Mouse (Mus musculus) T-cell, adult 2 months (primary cell): ENCODE data around the gene Gsto2.
"Not testable (repeated sequence)": the region's sequence is repeated elsewhere in the genome, so short reads cannot be mapped to it uniquely, and the experiment has no call there.

Source experiments
- DNase-seq: peaks from one replicate; pipeline ENCODE4 v3.0.0; 2022; ENCODE audit warnings: low spot score

The Gsto2 gene

DNA sequence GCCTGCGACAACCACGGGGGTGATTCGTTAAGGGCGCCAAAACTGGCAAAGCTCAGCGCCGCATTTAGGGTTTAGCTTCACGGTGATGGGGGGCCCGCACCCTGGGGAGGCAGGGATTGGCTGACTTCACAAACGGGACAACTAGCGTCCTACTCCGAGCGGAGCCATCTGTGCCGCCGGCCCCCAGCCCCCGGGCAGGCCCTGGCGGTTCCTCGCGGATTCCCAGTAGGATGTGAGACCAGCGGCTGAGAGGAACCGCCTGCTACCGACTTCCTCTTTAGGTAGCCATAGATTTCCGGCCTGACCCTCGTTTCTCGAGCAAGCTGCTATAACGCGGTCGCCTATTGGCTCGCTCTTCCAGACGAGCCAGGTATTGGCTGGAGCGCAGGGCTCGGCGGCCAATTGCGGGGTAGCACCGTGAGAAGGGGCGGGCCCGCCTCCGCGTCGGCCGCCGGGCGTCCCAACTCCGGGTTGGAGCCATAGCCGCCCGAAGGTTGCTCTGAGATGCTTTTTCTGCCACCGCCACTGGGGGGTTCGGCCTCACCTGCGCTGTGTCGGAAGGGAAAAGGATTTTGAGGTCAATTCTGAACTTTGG, at the start of gene Gsto2:
Gene Gsto2, plus strand, starts transcription at position 182 of the 595 bp plus-strand sequence.
- DNase-seq: peak; percentile 96

DNA sequence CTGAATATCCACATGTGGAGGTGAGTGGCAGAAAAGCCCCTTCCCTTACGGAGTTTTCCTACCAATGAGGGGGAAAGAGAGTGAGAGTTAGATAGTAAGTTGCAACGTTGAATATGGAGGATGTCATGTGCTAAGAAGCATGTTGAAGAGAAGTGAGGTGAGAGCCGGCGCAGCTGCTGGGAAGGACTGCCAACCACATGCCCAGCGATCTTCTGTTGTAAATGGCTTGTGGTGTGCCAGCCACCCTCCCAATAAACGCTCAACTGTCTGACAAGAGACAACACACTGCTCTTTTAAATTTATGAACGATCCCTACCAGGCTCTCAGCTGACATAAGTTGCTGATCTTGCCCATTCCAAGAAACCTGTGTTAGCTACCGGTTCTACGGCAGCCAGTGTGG, 47.6 kb upstream of the Gsto2 start:
- no peak for DNase-seq

DNA sequence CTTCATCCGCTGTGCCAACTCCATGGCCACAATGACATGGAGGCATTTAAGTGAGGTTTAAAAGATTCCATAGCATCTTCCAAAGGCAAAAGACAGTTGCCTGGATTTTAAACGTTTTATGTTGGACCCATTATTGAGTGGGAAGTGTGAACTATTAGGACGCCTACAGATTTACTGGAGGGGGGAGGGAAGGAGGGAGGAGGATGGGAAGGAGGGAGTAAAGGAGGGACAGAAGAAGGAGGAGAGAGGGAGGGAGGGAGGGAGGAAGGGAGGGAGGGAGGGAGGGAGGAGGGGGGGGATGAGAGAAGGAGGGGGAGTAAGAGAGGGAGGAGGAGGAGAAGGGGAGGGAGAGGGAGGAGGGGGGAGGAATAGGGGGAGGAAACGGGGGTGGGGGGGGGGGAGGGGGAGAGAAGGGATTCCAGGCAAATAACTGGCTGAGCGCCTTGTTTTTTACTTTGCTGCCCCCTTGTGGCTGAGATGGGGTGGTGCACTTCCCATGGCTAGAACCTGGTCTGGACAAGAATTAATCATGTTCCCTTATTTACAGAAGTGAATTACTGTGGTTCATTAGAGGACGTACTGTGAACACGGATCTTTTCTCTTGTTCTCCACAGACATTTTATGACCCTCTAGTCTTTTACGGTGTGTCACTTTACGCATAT, 44.4 kb upstream of the Gsto2 start:
- DNase-seq: peak; percentile 48

DNA sequence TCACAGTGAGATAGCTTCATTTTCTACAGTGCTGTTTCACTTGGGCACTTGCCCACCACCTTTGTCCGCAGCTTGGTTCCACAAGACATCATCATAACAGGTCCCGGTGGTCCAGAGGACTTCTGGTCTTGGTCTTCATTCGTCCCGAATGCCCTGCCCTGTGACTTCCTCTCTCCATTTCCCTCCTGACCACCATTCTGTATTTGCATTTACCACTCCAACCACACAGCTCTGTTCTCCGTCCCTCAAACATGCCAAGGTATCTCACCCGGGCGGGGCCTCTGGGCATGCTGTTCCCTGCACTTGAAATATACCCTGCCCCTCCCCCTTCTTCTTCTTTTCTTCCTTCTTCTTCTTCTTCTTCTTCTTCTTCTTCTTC, 43.9 kb upstream of the Gsto2 start:
- no peak for DNase-seq

DNA sequence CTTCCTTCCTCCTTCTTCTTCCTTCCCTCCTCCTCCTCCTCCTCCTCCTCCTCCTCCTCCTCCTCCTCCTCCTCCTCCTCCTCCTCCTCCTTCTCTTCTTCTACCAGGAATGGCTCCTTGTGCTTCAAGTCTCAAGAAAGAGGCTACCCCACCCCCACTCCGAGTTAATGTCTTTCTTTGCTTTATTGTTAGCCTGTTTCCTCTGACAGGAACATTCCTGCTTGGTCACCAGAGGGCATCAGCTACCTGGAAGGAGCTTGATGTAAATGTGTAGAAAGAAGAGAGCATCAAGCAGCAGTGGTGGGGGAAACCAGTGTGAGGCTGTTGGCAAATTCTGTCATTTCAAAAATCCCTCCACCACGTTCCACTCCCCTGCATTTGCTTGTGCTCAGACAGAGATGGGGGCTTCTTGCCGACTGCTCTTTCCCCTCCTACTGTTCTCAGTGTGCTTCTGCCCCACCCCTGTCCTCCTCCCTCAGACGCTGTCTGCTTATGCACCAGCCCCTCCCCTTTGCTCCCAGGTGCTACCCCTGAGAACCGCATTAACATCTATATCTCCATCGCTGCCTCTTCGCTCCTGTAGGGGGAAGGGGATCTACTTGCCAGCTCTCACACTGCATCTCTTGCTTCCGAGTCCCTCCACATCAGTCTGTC, 43.1 kb upstream of the Gsto2 start:
- no peak for DNase-seq

DNA sequence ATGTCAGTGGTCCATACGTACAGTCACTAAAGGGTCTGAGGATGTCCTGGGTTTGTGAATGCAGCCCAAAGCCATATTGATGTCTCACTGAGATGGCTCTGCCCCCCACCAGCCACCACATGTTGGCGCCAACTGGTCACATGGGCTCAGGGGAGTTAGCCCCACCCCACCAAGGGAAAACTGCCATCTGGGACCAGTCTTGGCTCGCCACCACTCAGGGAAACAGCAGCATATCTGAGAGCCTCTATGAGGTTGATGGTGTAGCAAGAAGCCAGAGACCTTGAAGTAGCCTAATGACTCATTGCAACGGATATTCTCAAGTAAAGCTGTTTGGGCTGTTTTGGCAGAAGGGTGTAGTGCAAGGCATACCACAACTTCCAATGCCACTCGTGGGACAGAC, 41.3 kb upstream of the Gsto2 start:
- no peak for DNase-seq

DNA sequence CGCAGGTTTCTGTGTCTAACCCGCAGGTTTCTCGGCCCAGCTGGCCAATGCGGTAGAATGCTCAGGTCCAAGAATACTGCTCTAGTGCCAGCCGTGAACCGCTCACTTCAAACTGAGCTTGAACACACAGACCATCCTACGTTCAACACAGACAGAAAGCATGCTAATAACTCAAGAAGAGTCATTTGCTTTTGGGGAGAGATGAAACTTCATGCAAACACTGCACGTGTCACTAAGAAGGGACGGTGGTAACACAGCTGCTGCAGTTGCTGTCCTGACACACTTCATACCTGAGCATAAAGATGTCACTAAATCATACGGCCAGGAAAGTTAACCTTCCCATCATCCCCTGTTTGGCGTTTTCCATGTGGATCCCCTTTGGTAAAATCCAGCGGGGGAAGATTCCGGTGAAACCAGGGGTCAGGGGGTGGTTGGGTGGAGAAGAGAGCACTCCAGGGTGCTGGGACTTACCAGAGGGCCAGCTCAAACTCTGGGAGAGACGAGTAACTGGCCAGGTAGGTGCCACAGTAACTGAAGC, 35.4 kb upstream of the Gsto2 start:
- DNase-seq: no peak

DNA sequence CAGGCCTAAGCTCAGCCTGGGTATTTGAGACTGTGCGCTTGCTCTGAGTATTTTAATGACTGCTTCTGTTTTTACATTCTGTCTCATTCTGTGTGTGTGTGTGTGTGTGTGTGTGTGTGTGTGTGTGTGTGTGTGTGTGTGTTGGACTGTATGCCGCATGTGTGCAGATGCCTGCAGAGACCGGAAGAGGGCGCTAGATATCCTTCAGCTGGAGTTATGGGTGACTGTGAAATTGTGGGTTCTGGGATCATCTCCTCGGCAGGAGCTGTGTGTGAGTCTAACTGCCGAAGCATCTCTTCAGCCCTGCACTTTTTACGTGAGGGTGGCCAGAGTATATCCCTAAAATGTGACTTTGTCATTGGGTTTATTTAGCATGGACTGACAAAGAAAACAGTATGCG, 34.2 kb upstream of the Gsto2 start:
- DNase-seq: no peak

DNA sequence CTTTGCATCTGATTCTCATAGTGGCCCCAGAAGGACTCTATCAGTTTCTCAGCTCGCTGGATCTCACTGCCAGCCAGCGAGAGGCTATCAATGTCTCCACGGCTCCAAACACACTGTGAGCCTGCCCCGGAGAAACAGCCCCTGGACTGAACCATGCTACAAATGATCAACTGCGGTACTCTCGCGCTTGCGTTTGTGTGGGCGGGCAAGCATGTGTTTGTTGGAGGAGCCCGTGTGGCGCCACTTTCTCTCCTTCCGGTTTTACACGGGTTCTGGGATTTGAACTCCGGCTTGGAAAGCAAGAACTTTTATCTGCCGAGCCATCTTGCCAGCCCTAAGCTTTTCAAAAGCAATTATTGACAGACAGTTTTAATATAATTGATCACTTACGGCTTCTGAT, 33.0 kb upstream of the Gsto2 start:
- no peak for DNase-seq

DNA sequence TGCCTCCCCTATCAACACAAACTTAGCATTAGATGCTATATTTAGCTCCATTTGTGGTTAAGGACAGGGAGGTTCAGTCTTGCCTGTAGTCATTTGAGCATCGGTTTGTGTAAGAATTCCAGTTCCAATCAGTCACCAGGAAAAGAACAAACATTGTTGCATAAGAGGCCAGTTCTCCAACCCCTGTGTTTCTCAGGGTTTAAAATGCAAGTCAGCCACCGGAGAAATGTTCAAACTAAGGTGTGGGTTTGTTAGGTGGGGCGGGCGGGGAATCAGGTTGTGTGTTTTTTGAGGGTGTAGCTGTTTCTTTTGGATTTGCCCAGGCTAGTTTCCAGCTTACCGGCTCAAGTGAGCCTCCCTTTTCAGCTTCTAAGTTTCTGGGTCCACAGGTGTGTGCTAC, 30.7 kb upstream of the Gsto2 start:
- DNase-seq: no peak

DNA sequence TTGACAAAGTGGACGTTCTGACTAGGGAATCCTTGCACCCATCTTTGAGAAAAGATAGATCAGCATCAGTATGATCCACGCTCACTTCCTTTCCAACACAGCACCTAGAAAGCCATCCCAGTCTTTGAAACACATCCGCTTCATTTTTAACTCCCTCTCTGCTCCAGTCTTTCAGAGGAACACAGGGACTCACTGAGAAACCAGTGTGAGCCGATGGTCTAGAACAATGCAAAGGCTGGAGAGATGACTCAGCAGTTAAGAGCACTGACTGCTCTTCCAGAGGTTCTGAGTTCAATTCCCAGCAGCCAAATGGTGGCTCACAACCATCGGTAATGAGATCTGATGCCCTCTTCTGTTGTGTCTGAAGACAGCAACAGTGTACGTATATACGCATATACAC, 29.6 kb upstream of the Gsto2 start:
- DNase-seq: no peak

DNA sequence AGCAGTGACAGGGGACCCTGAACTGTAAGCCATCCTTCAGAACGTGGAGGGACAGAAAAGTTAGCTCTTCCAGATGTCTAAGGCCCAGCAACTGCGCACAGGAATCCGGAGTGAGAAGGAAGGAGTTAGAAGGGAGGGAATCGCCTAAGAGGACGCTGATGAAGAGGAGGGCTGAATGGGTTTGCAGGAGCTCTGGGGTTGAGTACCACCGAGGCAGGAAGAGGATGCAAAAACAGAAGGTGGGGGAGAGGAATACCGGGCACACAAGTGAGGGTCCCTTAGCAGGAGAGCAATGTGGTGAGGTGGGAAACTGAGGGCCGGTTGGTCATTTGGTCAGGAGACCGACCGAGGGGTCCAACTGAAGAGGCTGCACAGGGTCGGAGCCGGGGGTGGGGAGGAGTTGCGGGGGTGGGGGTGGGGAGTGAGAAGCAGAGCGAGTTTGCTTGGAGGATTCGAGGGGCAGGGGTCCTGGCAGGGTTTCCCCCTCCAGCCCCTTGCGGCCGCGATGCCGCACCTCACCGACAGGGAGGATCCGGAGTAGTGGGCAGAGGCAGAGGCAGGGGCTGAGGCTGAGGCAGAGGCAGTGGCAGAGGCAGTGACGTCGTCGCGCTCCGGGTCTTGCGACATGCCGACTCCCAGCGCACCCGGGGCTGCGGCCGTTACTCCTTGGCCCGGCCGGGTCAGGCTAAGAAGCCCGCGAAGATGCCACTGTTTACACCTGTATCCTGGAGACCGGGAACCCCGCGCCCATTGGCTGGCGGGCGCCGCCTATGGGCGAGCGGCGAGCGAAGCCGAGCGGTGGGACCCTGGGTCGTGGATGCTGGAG, 28.4 kb upstream of the Gsto2 start:
- DNase-seq: peak; percentile 67

DNA sequence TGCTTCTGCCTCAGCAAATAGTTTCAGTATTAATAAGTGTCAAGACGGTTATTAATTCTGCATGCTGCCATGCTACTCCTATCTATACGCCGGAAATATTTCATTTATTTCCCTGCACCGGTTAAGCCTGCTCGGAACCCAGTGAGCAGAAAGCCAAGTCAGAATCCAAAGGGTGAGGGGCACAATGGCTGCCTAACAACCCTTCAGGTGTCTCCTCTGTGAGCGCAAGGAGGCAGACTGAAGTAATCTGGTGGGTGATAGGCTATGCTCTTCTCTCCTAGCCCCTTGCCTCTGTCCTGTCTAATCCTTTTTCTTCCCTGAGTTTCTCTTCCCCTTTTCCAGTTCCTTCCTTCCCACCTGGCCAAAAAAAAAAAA, 27.8 kb upstream of the Gsto2 start:
- no peak for DNase-seq

DNA sequence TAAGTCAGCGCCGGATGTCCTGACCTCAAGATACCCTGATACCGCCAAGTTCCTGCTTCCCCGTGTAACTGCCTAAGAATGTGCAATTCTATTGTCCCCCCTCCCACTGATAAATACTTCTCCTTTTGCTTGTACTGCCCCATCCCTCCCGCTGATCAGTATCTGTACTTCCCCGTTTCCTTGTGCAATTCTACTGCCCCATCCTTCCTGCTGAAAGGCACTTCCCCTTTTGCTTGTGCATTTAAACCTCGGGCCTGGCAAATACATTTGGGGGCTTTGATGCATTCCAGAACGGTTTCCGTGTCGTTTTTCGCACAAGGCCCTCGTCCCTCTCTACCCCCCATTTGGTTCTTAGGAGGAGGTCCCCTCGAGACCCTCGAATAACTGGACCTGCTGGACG, 24.1 kb upstream of the Gsto2 start:
- DNase-seq: not testable (repeated sequence)

DNA sequence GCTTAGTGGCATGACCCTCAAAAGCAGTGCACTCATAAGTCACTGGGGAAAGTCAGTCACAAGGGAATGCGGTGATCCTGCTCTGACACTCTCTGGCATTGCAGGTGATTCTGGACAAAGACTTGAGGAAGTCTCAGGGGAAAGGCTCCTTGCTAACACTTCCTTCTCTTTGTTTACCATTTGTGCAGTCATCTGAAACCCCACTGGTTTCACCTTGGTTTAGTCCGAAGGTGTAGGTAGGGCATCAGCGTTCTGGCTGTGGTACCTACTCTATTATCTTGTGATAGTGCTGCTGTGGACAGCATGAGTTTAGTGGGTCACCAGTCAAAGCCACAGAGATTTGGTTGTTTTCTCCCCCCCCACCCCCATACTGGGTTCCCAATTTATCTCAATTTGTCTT, 15.6 kb upstream of the Gsto2 start:
- DNase-seq: no peak

DNA sequence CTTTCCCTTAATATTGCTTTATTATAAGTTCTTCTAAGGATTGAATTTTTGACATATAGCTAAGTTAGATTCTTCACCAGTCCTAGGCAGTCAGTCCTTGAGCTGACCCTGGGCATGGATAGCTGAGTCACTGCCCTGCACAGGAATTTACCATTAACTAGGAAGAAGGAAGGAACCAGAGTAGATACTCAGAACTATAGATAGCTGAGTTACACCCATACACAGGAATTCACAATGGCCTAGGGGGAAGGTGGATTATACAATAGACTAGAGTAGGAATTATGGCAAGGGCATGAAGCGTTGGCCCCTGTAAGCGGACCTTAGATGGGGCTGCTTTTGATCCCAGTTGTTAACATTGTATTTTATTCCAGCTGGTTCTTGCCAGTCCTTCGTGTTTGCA, 13.2 kb upstream of the Gsto2 start:
- DNase-seq: not testable (repeated sequence)

DNA sequence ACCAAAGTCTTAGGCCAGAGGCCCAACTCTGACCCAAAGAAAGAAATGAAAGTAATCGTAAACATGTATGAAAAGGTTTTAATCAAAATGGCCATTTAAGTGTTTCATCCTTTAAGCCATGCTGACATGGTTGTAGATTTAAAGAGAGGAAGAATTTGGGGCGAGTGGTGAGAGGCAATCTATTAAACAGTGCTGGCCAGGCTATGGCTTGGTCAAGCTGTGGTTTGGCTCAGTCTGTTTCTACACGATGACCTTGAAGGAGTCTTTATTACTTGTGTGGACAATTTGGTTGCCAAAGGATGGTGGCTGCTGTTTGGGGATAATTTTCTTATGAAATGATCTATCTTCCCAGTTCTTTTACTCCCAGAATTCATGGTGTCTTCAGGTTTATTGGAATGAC, 12.3 kb upstream of the Gsto2 start:
- no peak for DNase-seq

DNA sequence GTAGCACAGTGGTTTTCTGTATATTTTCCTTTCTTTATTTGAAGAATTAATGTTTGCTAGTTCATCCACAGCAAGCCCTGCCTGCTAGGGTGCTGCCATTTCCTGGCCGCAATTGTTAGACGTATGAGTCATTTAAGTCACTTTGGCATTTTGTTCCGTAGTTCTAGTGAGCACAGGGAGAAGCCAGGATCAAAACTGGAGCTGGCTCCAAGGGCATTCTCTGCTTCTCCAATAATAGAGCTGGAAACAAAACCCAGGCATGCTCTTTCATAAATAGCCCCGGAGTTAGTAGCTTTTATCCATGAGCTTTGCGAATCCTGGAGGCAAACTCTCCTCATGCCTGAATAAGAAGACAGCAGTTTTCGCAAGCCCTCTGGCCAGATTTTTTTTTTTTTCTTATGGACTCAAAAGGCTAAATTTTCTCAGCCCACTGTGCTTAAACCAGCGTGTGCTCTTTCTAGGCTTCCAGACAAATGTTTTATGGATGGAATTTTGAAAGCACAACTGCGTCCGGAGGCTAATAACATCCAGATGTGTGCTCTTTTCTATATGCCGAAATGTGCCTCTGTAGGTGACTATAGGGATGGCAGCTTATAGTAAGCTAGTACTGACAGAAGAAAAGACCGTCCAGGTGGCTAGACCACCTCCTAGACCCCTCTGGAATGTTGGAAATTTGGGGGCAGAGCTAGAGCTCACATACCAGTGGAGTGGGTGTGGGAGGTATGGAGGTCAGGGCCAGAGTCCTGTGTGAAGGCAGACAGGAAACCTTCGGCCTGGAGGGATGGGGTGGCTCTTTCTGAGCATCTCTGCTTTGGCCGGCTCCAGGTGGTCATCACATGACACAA, 11.2 kb upstream of the Gsto2 start:
- no peak for DNase-seq

DNA sequence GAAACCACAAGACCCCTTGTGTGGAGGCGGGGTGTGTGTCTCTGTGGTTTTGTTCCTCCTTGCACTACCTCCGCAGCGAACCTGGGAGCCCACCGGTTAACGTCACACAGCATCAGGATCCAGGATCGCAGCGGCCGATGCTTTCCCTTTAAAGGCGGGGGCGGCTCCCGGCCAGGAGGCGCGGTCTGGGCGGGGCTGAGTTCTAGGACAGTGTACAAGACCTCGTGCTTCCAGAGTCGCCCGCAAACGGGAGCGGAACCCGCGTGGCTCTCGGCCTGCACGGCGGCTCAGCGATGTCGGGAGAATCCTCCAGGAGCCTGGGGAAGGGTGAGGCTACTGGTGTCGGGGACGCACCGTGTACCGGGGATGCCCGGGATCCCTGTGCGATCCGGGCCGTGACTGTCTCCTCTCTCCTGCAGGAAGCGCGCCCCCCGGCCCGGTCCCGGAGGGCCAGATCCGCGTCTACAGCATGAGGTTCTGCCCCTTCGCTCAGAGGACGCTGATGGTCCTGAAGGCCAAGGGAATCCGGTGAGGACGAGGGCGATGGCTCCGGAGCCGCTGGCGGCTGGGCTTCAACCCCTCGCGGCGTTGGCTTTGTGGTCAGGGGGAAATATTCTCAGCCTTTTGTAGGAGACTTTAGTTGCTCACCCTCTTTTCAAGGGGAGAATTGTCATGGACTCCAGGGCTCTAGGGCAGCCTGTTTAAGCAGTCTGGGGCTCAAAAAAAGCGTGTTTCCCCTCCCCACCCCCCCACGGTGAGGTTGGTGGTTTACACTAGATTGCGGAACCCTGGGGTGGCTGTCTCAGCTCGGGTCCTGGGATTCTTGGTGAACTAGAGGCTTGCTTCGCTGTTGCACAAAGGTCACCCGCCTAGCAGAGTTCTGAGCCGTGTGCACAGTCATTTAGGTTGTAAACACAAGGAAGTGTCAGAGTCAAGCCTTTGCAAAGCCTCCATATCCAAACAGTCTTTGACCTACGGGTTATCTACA, 10.2 kb upstream of the Gsto2 start, which contains the start of gene Gsto1:
Gene Gsto1, plus strand, starts transcription at position 175 of the 988 bp plus-strand sequence.
- peak; percentile 63 for DNase-seq
